Mouse (Mus musculus) neural tube, embryonic 13.5 days (tissue): ENCODE measurements at regions not wholly inside any gene's neighbourhood (a gene's known extent, or its start where the extent isn't known, plus 50 kb on each side); places are given as distances from the start of the nearest gene placed in this dataset.
A peak's percentile ranks its signal among the peaks of the same experiment; 100 is the strongest.
"Not testable (repeated sequence)": the region's sequence is repeated elsewhere in the genome, so short reads cannot be mapped to it uniquely, and the experiment has no call there.

Source experiments
- ATAC-seq: fragments of 200-750 bp; cut with Nextera tagmentation; 2 replicates; pipeline ENCODE4 v1.8.0; 2017; ENCODE audit warnings: low read depth, mild to moderate bottlenecking, moderate TSS enrichment, moderate library complexity
- H3K27ac ChIP-seq: fragments of 300-500 bp; sonication (generic); replicated peaks from 2 replicates; pipeline ENCODE4 v1.5.1; 2015; ENCODE audit warnings: moderate library complexity, mild to moderate bottlenecking, inconsistent platforms
- H3K27me3 ChIP-seq: fragments of 300-500 bp; sonication (generic); 2 replicates; pipeline ENCODE4 v1.6.1; 2015; ENCODE audit warnings: mild to moderate bottlenecking, inconsistent platforms
- H3K36me3 ChIP-seq: fragments of 300-500 bp; sonication (generic); 2 replicates; pipeline ENCODE4 v1.6.1; 2015; ENCODE audit warnings: mild to moderate bottlenecking, inconsistent platforms
- H3K4me1 ChIP-seq: fragments of 300-500 bp; sonication (generic); replicated peaks from 2 replicates; pipeline ENCODE4 v1.6.1; 2015; ENCODE audit warnings: inconsistent platforms
- H3K4me2 ChIP-seq: fragments of 300-500 bp; sonication (generic); 2 replicates; pipeline ENCODE4 v1.6.1; 2015; ENCODE audit warnings: inconsistent platforms, mild to moderate bottlenecking, moderate library complexity
- H3K4me3 ChIP-seq: fragments of 300-500 bp; sonication (generic); 2 replicates; pipeline ENCODE4 v1.5.1; 2015; ENCODE audit warnings: mild to moderate bottlenecking, inconsistent platforms
- H3K9ac ChIP-seq: fragments of 300-500 bp; sonication (generic); 2 replicates; pipeline ENCODE4 v1.6.1; 2015; ENCODE audit warnings: moderate library complexity, mild to moderate bottlenecking, inconsistent platforms
- H3K9me3 ChIP-seq: fragments of 300-500 bp; sonication (generic); 2 replicates; pipeline ENCODE4 v1.6.1; 2016; ENCODE audit warnings: inconsistent platforms
- WGBS: fragments of 180-500 bp; shearing (Covaris S2); methylation state at CpG from one replicate; pipeline ENCODE4 v1.1.7; 2015; 5-methylcytosine and 5-hydroxymethylcytosine counted together

DNA sequence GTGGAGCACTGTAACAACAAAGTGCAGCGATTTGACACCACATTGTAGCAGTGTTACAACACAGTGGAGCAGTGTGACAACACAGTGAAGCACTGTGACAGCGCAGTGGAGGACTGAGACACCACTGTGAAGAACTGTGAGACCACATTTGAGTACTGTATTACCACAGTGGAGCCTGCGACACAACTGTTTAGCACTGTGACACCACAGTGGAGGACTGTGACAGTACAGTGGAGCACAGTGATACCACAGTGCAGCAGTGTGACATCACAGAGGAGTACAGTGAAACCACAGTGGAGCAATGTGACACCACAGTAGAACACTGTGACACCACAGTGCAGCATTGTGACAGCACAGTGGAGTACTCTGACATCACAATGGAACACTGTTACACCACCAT, 102.5 kb upstream of the Vmn1r2 start:
- 0 out of 2 replicates have a peak, but pooled peaks cover 4% of the 10 kb centered on the region for H3K36me3 ChIP-seq
- WGBS, result 35% methylated on average over 3 of the region's 3 CpGs

GRCm38 (mm10) chr4:3065335-3065734, 101.8 kb upstream of the Vmn1r2 start:
- H3K9ac ChIP-seq, H3K4me1 ChIP-seq, ATAC-seq, H3K36me3 ChIP-seq, H3K27ac ChIP-seq, H3K4me2 ChIP-seq, H3K4me3 ChIP-seq, H3K27me3 ChIP-seq: not testable (repeated sequence)
- WGBS, result 77% methylated on average over 3 of the region's 3 CpGs
- peaks cover 90% of the 10 kb centered on the region for H3K9me3 ChIP-seq

More for the DNA sequence above, 102.5 kb upstream of the Vmn1r2 start:
- Histone ChIP-seq H3K27ac (no peak overlapping the region), H3K9ac (no peak overlapping the region), H3K4me2 (no peak overlapping the region), H3K27me3 (no peaks in the 10 kb centered on the region), H3K4me1 (no peaks in the 10 kb centered on the region), H3K4me3 (no peak overlapping the region), H3K9me3 (peaks cover 86% of the 10 kb centered on the region)
- ATAC-seq, result no peak

- Histone ChIP-seq H3K36me3 (0 out of 2 replicates have a peak, but pooled peaks cover 4% of the 10 kb centered on the region), H3K27ac (no peak overlapping the region), H3K4me2 (no peak overlapping the region), H3K27me3 (no peaks in the 10 kb centered on the region), H3K9ac (no peak overlapping the region), H3K9me3 (peaks cover 99% of the 10 kb centered on the region), H3K4me1 (no peaks in the 10 kb centered on the region), H3K4me3 (no peak overlapping the region)
- 78% methylated on average over 5 of the region's 5 CpGs for WGBS
- no peak for ATAC-seq
Measured at GRCm38 (mm10) chr4:3066051-3066736, 100.9 kb upstream of the Vmn1r2 start.

- Histone ChIP-seq H3K4me1 (no peaks in the 10 kb centered on the region), H3K4me2 (no peak overlapping the region), H3K9ac (no peak overlapping the region), H3K9me3 (peaks cover 98% of the 10 kb centered on the region), H3K36me3 (0 out of 2 replicates have a peak, but pooled peaks cover 4% of the 10 kb centered on the region), H3K27ac (no peak overlapping the region), H3K4me3 (no peak overlapping the region), H3K27me3 (no peaks in the 10 kb centered on the region)
- WGBS, result 55% methylated on average over 2 of the region's 2 CpGs
- ATAC-seq, result no peak
Measured at GRCm38 (mm10) chr4:3067265-3067664, 99.9 kb upstream of the Vmn1r2 start.

DNA sequence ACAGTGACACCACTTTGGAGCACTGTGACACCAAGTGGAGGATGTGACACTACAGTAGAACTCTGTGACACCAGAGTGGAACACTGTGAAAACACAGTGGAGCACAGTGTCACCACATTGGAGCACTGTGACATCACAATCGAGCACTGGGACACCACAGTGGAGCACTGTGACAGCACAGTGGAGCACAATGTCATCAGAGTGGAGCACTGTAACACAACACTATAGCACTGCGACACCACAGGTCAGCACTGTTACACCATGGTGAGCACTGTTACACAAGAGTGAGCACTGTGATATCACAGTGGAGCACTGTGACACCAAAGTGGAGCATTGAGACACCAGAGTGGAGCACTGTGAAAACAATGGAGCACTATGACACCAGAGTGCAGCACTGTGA, 99.5 kb upstream of the Vmn1r2 start:
- peaks cover 98% of the 10 kb centered on the region for H3K9me3 ChIP-seq
- no peak overlapping the region for H3K4me3 ChIP-seq
- H3K4me1 ChIP-seq, result no peaks in the 10 kb centered on the region
- ATAC-seq, result peak; percentile 65
- H3K9ac ChIP-seq, result no peak overlapping the region
- 28% methylated on average over 2 of the region's 2 CpGs for WGBS
- H3K4me2 ChIP-seq, result no peak overlapping the region
- 0 out of 2 replicates have a peak, but pooled peaks cover 4% of the 10 kb centered on the region for H3K36me3 ChIP-seq
- no peaks in the 10 kb centered on the region for H3K27me3 ChIP-seq
- H3K27ac ChIP-seq, result no peak overlapping the region

DNA sequence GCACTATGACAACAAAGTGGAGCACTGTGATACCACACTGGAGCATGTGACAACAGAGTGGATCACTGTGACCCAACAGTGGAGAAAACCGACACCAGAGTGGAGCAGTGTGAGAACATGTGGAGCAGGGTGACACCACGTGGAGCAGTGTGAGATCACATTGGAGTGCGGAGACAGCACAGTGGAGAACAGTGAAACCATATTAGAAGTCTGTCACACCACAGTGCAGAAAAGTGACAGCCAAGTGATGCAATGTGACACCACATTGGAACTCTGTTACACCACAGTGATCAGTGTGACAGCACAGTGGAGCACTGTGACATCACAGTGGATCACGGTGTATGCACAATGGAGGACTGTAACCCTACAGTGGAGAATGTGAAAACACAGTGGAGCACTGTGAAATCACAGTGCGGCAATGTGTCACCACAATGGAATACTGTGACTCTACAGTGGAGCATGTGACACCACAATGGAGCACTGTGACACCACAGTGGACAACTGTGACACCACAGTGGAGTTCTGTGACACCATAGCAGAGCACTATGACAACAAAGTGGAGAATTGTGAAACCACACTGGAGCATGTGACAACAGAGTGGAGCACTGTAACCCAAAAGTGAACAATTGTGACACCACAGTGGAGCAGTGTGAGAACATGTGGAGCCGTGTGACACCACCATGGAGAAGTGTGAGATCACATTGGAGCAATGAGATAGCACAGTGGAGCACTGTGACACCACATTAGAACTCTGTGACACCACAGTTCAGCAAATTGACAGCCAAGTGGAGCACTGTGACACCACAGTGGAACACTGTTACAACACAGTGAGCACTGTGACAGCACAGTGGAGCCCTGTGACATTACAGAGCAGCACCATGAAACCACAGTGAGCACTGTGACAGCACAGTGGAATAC, 98.6 kb upstream of the Vmn1r2 start:
- Histone ChIP-seq H3K27me3 (no peaks in the 10 kb centered on the region), H3K4me1 (no peaks in the 10 kb centered on the region), H3K4me2 (no peak overlapping the region), H3K27ac (no peak overlapping the region), H3K36me3 (0 out of 2 replicates have a peak, but pooled peaks cover 4% of the 10 kb centered on the region), H3K9me3 (peaks cover 89% of the 10 kb centered on the region), H3K9ac (no peak overlapping the region), H3K4me3 (no peak overlapping the region)
- WGBS, result 85% methylated on average over 6 of the region's 6 CpGs
- 0 out of 2 replicates have a peak, but pooled peaks have one; percentile 29 for ATAC-seq

- H3K27me3 ChIP-seq, result no peaks in the 10 kb centered on the region
- peaks cover 81% of the 10 kb centered on the region for H3K9me3 ChIP-seq
- H3K4me1 ChIP-seq, result no peaks in the 10 kb centered on the region
- no peak overlapping the region for H3K27ac ChIP-seq
- WGBS, result 51% methylated on average over 1 of the region's 1 CpGs
- 0 out of 2 replicates have a peak, but pooled peaks cover 4% of the 10 kb centered on the region for H3K36me3 ChIP-seq
- H3K4me3 ChIP-seq, result no peak overlapping the region
- no peak overlapping the region for H3K9ac ChIP-seq
- ATAC-seq, result no peak
- H3K4me2 ChIP-seq, result no peak overlapping the region
Measured at GRCm38 (mm10) chr4:3069341-3069740, 97.8 kb upstream of the Vmn1r2 start.

GRCm38 (mm10) chr4:3071326-3071725, 95.8 kb upstream of the Vmn1r2 start:
- not testable (repeated sequence) for H3K4me3 ChIP-seq, H3K27me3 ChIP-seq, H3K9ac ChIP-seq, H3K4me1 ChIP-seq, H3K27ac ChIP-seq, ATAC-seq, H3K4me2 ChIP-seq, H3K36me3 ChIP-seq
- peaks cover 61% of the 10 kb centered on the region for H3K9me3 ChIP-seq
- WGBS, result 72% methylated on average over 6 of the region's 6 CpGs

- no peaks in the 10 kb centered on the region for H3K27me3 ChIP-seq
- H3K36me3 ChIP-seq, result no peaks in the 10 kb centered on the region
- H3K4me1 ChIP-seq, result no peaks in the 10 kb centered on the region
- H3K9me3 ChIP-seq, result peaks cover 58% of the 10 kb centered on the region
- no peak for ATAC-seq
- 87% methylated on average over 1 of the region's 1 CpGs for WGBS
- no peak overlapping the region for H3K27ac ChIP-seq
- no peak overlapping the region for H3K4me2 ChIP-seq
- H3K4me3 ChIP-seq, result no peak overlapping the region
- no peak overlapping the region for H3K9ac ChIP-seq
Measured at GRCm38 (mm10) chr4:3079901-3080300, 87.2 kb upstream of the Vmn1r2 start.

DNA sequence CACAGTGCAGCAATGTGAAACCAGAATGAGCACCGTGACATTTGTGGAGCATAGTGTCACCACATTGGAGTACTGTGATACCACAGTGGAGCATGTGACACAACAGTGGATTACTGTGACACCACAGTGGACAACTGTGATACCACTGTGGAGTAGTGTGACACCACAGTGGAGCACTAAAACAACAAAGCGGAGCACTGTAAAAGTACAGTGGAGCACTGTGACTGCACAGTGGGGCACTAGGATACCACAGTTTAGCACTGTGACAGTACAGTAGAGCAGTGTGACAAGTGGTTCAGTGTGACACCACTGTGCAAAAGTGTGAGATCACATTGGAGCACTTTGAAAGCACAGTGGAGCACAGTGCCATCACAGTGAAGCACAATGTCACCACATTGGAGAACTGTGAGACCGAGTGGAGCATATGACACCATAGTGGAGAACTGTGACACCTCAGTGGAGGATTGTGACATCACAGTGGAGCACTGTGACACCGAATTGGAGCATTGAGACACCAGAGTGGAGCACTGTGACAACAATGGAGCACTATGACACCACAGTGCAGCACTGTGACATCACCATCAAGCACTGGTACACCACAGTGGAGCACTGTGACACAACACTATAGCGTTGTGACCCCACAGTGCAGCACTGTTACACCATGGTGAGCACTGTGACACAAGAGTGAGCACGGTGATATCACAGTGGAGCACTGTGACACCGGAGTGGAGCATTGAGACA, 86.6 kb upstream of the Vmn1r2 start:
- Histone ChIP-seq H3K27ac (no peak overlapping the region), H3K4me2 (no peak overlapping the region), H3K4me3 (no peak overlapping the region), H3K9ac (no peak overlapping the region), H3K27me3 (no peaks in the 10 kb centered on the region), H3K9me3 (peaks cover 65% of the 10 kb centered on the region), H3K36me3 (no peaks in the 10 kb centered on the region), H3K4me1 (no peaks in the 10 kb centered on the region)
- peak; percentile 43 for ATAC-seq
- WGBS, result 64% methylated on average over 7 of the region's 7 CpGs

DNA sequence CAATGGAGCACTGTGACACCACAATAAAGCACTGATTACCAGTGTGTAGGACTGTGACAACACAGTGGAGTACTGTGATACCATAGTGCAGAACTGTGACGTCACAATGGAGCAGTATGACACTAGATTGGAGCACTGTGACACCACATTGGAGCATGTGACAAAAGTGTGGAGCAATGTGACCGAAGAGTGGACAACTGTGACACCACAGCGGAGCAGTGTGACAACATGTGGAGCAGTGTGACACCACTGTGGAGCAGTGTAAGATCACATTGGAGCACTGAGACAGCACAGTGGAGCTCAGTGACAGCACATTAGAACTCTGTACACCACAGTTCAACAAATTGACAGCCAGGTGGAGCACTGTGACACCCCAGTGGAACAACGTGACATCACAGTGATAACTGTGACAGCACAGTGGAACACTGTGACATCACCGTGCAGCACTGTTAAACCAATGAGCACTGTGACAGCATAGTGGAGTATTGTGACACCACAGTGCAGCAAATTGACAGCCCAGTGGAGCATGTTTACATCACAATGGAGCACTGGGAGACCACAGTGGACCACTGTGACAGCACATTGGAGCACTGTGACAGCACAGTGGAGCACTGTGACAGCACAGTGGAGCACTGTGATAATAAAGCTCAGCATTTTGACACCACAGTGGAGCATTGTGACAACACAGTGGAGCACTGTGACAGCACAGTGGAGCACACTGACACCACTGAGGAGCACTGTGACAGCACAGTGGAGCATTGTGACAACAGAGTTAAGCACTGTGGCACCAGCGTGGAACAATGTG, 85.8 kb upstream of the Vmn1r2 start:
- Histone ChIP-seq H3K36me3 (no peaks in the 10 kb centered on the region), H3K9ac (no peak overlapping the region), H3K4me1 (no peaks in the 10 kb centered on the region), H3K27ac (no peak overlapping the region), H3K9me3 (peaks cover 73% of the 10 kb centered on the region), H3K4me2 (no peak overlapping the region), H3K4me3 (no peak overlapping the region), H3K27me3 (no peaks in the 10 kb centered on the region)
- ATAC-seq, result no peak; the same call in 1 of the 2 replicates
- WGBS, result 59% methylated on average over 6 of the region's 6 CpGs
